Mouse (Mus musculus): ENCODE data around the gene Ablim1. TPM values are rescaled to one million over a fixed set of nuclear protein-coding genes. Genes with fewer than 3 reads are reported as not detected.

Ablim1 gene
- polyA plus RNA-seq, 2 experiments: 3.0 to 4.7 TPM

GRCm38 (mm10) chr19:57298006-57298405 lies 16.7 kb downstream of the Ablim1 start:
- Histone ChIP-seq H3K4me2 (ENCODE audit: low read depth) (no peak overlapping the region), H3K4me1 (replicated peaks; ENCODE audit: control insufficient read depth in 2 of 2, insufficient read depth in 2 of 2, low read length in 1 of 2) (peaks cover 0 to 6% of the 10 kb centered on the region in 2 experiments; a peak in 2 of 4 replicates), H3K4me3 (ENCODE audit: insufficient read depth in 1 of 2, low read depth in 2 of 2, low read length in 2 of 2) (no peak overlapping the region), H3K9me3 (ENCODE audit: control insufficient read depth, low read length) (no peaks in the 10 kb centered on the region), H3K9ac (replicated peaks) (no peak overlapping the region), H3K36me3 (replicated peaks; ENCODE audit: control insufficient read depth, insufficient read depth, low read depth) (no peaks in the 10 kb centered on the region), H3K27me3 (ENCODE audit: control insufficient read depth, insufficient read depth, low read length) (no peaks in the 10 kb centered on the region), H3K27ac (no peak overlapping the region)
- ATAC-seq (ENCODE audit: insufficient read depth) (no peak), DNase-seq (ENCODE audit: low read depth in 3 of 3, low spot score in 3 of 3) (no peak)
- 55% methylated on average over 5 of the region's 5 CpGs for WGBS (ENCODE audit: insufficient replicate concordance)
- TF ChIP-seq EP300 (IDR thresholded peaks at IDR 0.05; ENCODE audit: low read depth) (no peak), CTCF (IDR thresholded peaks at IDR 0.05; ENCODE audit: low read depth) (no peak)

- DNase-seq (ENCODE audit: low read depth in 3 of 3, low spot score in 3 of 3) (no peak), ATAC-seq (ENCODE audit: insufficient read depth) (no peak)
- Histone ChIP-seq H3K9ac (replicated peaks) (no peak overlapping the region), H3K27me3 (ENCODE audit: control insufficient read depth, insufficient read depth, low read length) (no peaks in the 10 kb centered on the region), H3K9me3 (ENCODE audit: control insufficient read depth, low read length) (no peaks in the 10 kb centered on the region), H3K36me3 (replicated peaks; ENCODE audit: control insufficient read depth, insufficient read depth, low read depth) (no peaks in the 10 kb centered on the region), H3K4me2 (ENCODE audit: low read depth) (no peak overlapping the region), H3K4me1 (replicated peaks; ENCODE audit: control insufficient read depth in 2 of 2, insufficient read depth in 2 of 2, low read length in 1 of 2) (peaks cover 0 to 6% of the 10 kb centered on the region in 2 experiments; a peak in 2 of 4 replicates), H3K27ac (no peak overlapping the region), H3K4me3 (ENCODE audit: insufficient read depth in 1 of 2, low read depth in 2 of 2, low read length in 2 of 2) (no peak overlapping the region)
- no peak for TF ChIP-seq CTCF (IDR thresholded peaks at IDR 0.05; ENCODE audit: low read depth)
- TF ChIP-seq EP300 (IDR thresholded peaks at IDR 0.05; ENCODE audit: low read depth): no peak
- 64% methylated on average over 9 of the region's 9 CpGs for WGBS (ENCODE audit: insufficient replicate concordance)
Measured at GRCm38 (mm10) chr19:57297447-57297846, 17.3 kb downstream of the Ablim1 start.

- H3K4me2 ChIP-seq (ENCODE audit: low read depth): no peak overlapping the region
- H3K9ac ChIP-seq (replicated peaks): no peak overlapping the region
- ATAC-seq (ENCODE audit: insufficient read depth) (no peak), DNase-seq (ENCODE audit: low read depth in 3 of 3, low spot score in 3 of 3) (no peak)
- no peak overlapping the region for H3K27ac ChIP-seq
- no peak for TF ChIP-seq EP300 (IDR thresholded peaks at IDR 0.05; ENCODE audit: low read depth)
- no peak for TF ChIP-seq CTCF (IDR thresholded peaks at IDR 0.05; ENCODE audit: low read depth)
- 50% methylated on average over 5 of the region's 5 CpGs for WGBS (ENCODE audit: insufficient replicate concordance)
- H3K9me3 ChIP-seq (ENCODE audit: control insufficient read depth, low read length): no peaks in the 10 kb centered on the region
- H3K4me3 ChIP-seq (ENCODE audit: insufficient read depth in 1 of 2, low read depth in 2 of 2, low read length in 2 of 2): no peak overlapping the region
- no peaks in the 10 kb centered on the region for H3K36me3 ChIP-seq (replicated peaks; ENCODE audit: control insufficient read depth, insufficient read depth, low read depth)
- H3K4me1 ChIP-seq (replicated peaks; ENCODE audit: control insufficient read depth in 2 of 2, insufficient read depth in 2 of 2, low read length in 1 of 2): peaks cover 0 to 6% of the 10 kb centered on the region in 2 experiments; a peak in 2 of 4 replicates
- H3K27me3 ChIP-seq (ENCODE audit: control insufficient read depth, insufficient read depth, low read length): no peaks in the 10 kb centered on the region
Measured at GRCm38 (mm10) chr19:57296539-57296938, 18.2 kb downstream of the Ablim1 start.

- H3K9ac ChIP-seq (replicated peaks): no peak overlapping the region
- no peaks in the 10 kb centered on the region for H3K27me3 ChIP-seq (ENCODE audit: control insufficient read depth, insufficient read depth, low read length)
- no peak overlapping the region for H3K27ac ChIP-seq
- H3K4me1 ChIP-seq (replicated peaks; ENCODE audit: control insufficient read depth in 2 of 2, insufficient read depth in 2 of 2, low read length in 1 of 2): peaks cover 0 to 6% of the 10 kb centered on the region in 2 experiments; a peak in 2 of 4 replicates
- no peaks in the 10 kb centered on the region for H3K9me3 ChIP-seq (ENCODE audit: control insufficient read depth, low read length)
- no peak overlapping the region for H3K4me3 ChIP-seq (ENCODE audit: insufficient read depth in 1 of 2, low read depth in 2 of 2, low read length in 2 of 2)
- H3K4me2 ChIP-seq (ENCODE audit: low read depth): no peak overlapping the region
- no peaks in the 10 kb centered on the region for H3K36me3 ChIP-seq (replicated peaks; ENCODE audit: control insufficient read depth, insufficient read depth, low read depth)
- DNase-seq (ENCODE audit: low read depth in 3 of 3, low spot score in 3 of 3): no peak
- no peak for ATAC-seq (ENCODE audit: insufficient read depth)
- WGBS (ENCODE audit: insufficient replicate concordance): 45% methylated on average over 9 of the region's 9 CpGs
- TF ChIP-seq CTCF (IDR thresholded peaks at IDR 0.05; ENCODE audit: low read depth) (no peak), EP300 (IDR thresholded peaks at IDR 0.05; ENCODE audit: low read depth) (no peak)
Measured at GRCm38 (mm10) chr19:57295521-57295920, 19.2 kb downstream of the Ablim1 start.

GRCm38 (mm10) chr19:57294356-57294755 lies 20.4 kb downstream of the Ablim1 start:
- ATAC-seq (ENCODE audit: insufficient read depth) (no peak), DNase-seq (ENCODE audit: low read depth in 3 of 3, low spot score in 3 of 3) (no peak)
- no peaks in the 10 kb centered on the region for H3K36me3 ChIP-seq (replicated peaks; ENCODE audit: control insufficient read depth, insufficient read depth, low read depth)
- peaks cover 0 to 6% of the 10 kb centered on the region in 2 experiments; a peak in 2 of 4 replicates for H3K4me1 ChIP-seq (replicated peaks; ENCODE audit: control insufficient read depth in 2 of 2, insufficient read depth in 2 of 2, low read length in 1 of 2)
- no peak overlapping the region for H3K27ac ChIP-seq
- H3K9me3 ChIP-seq (ENCODE audit: control insufficient read depth, low read length): no peaks in the 10 kb centered on the region
- H3K27me3 ChIP-seq (ENCODE audit: control insufficient read depth, insufficient read depth, low read length): no peaks in the 10 kb centered on the region
- H3K4me2 ChIP-seq (ENCODE audit: low read depth): no peak overlapping the region
- no peak overlapping the region for H3K9ac ChIP-seq (replicated peaks)
- H3K4me3 ChIP-seq (ENCODE audit: insufficient read depth in 1 of 2, low read depth in 2 of 2, low read length in 2 of 2): no peak overlapping the region
- WGBS (ENCODE audit: insufficient replicate concordance): 54% methylated on average over 4 of the region's 4 CpGs
- TF ChIP-seq EP300 (IDR thresholded peaks at IDR 0.05; ENCODE audit: low read depth) (no peak), CTCF (IDR thresholded peaks at IDR 0.05; ENCODE audit: low read depth) (no peak)
